Mouse (Mus musculus) stomach, postnatal 0 days (tissue): Measurements from ENCODE around the gene Tmem108. TPM values are rescaled to one million over a fixed set of nuclear protein-coding genes. Genes with fewer than 3 reads are reported as not detected.

ENCODE experiments used
- ATAC-seq: fragments of 200-750 bp; cut with Nextera tagmentation; 2 replicates; pipeline ENCODE4 v1.8.0; 2017; ENCODE audit not compliant: low FRiP score, low TSS enrichment
- DNase-seq: peaks from one replicate; pipeline ENCODE4 v3.0.0-alpha.2; 2016; ENCODE audit warnings: low spot score
- H3K27ac ChIP-seq: fragments of 300-500 bp; sonication (generic); replicated peaks from 2 replicates; pipeline ENCODE4 v1.5.1; 2014; ENCODE audit warnings: mild to moderate bottlenecking, control low read depth
- H3K27me3 ChIP-seq: fragments of 300-500 bp; sonication (generic); 2 replicates; pipeline ENCODE4 v1.6.1; 2014; ENCODE audit warnings: low read length; ENCODE audit not compliant: control insufficient read depth, insufficient read depth
- H3K36me3 ChIP-seq: fragments of 300-500 bp; sonication (generic); 2 replicates; pipeline ENCODE4 v1.6.1; 2014; ENCODE audit warnings: low read length, mixed read lengths; ENCODE audit not compliant: control insufficient read depth, insufficient read depth
- H3K4me1 ChIP-seq: fragments of 300-500 bp; sonication (generic); replicated peaks from 2 replicates; pipeline ENCODE4 v1.6.1; 2014; ENCODE audit warnings: antibody characterized with exemption; ENCODE audit not compliant: control insufficient read depth, insufficient read depth
- H3K4me2 ChIP-seq: fragments of 300-500 bp; sonication (generic); replicated peaks from 2 replicates; pipeline ENCODE4 v1.6.1; 2014; ENCODE audit warnings: low read depth, mild to moderate bottlenecking, control low read depth, moderate library complexity
- H3K4me3 ChIP-seq: fragments of 300-500 bp; sonication (generic); 2 replicates; pipeline ENCODE4 v1.5.1; 2014; ENCODE audit warnings: low read depth, low read length, control low read depth
- H3K9ac ChIP-seq: fragments of 300-500 bp; sonication (generic); 2 replicates; pipeline ENCODE4 v1.6.1; 2014; ENCODE audit warnings: mild to moderate bottlenecking, low read length, control low read depth, mixed read lengths
- H3K9me3 ChIP-seq: fragments of 300-500 bp; sonication (generic); 2 replicates; pipeline ENCODE4 v1.6.1; 2016; ENCODE audit warnings: low read length; ENCODE audit not compliant: control insufficient read depth
- CTCF ChIP-seq: IDR thresholded peaks from 2 replicates; pipeline ENCODE4 v1.5.1; 2016; ENCODE audit warnings: antibody characterized with exemption, low read depth, mild to moderate bottlenecking, moderate library complexity
- EP300 ChIP-seq: optimal IDR thresholded peaks from 2 replicates; pipeline ENCODE3; 2016; ENCODE audit warnings: antibody characterized with exemption
- WGBS: fragments of 180-500 bp; shearing (Covaris S2); extraction: QIAGEN DNeasy Blood & Tissue Kit; methylation state at CpG from one replicate; pipeline ENCODE4 v1.1.7; 2014; 5-methylcytosine and 5-hydroxymethylcytosine counted together
- polyA plus RNA-seq: library from polyadenylated mRNA; unstranded; fragments of >200 nt; fragmentation: Nextera tagmentation; extraction: Ambion mirVana; gene quantifications from 2 replicates; pipeline ENCODE4 v1.2.1, GENCODE M21; 2015

Tmem108 gene
- polyA plus RNA-seq, 1 experiment from 2014 or later: 4.2 TPM

DNA sequence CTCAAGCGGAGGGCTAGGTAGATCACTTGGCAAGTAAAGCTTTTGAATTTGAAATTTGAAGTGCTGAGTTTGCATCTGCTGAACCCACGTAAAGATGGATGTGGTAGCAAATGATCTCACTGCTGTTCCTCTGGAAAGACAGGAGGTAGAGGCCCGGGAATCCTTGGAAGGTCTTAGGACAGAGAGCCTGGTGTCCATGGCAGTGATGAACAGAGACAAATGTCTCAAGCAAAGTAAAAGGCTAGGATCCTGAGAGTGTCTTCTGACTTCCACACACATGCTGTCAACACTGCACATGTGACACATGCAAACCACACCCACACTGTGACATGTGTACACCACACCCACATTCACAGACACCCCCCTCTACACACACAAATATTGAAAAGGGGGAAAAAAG is 124.2 kb downstream of the Tmem108 start:
- ATAC-seq (no peak), DNase-seq (no peak)
- H3K9ac ChIP-seq: no peak overlapping the region
- no peaks in the 10 kb centered on the region for H3K9me3 ChIP-seq
- no peak overlapping the region for H3K4me3 ChIP-seq
- TF ChIP-seq EP300: no peak
- TF ChIP-seq CTCF: no peak
- 70% methylated on average over 3 of the region's 3 CpGs for WGBS
- H3K4me2 ChIP-seq: no peak overlapping the region
- H3K27me3 ChIP-seq: no peaks in the 10 kb centered on the region
- H3K27ac ChIP-seq: no peak overlapping the region
- no peaks in the 10 kb centered on the region for H3K4me1 ChIP-seq
- no peaks in the 10 kb centered on the region for H3K36me3 ChIP-seq

DNA sequence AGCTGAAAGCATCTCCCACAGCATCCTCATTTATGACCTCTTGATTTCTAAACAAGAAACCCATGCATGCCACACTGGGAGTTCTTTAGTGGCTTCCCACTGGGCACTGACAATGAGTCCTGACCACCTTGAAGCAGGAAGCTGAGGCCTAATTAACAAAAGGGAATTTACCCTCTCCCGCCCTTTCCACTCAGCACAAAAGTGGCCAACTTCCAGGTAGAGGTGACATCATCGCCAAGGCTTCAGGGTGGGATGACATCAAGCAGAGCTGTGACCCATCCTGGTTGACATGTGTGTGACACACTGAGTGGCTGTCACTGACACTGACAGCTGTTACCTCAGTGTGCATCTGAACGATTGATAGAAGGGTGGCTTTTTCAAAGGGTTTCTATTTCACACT is 124.8 kb downstream of the Tmem108 start:
- DNase-seq: no peak
- Histone ChIP-seq H3K27me3 (no peaks in the 10 kb centered on the region), H3K27ac (no peak overlapping the region), H3K9me3 (no peaks in the 10 kb centered on the region), H3K9ac (no peak overlapping the region), H3K4me3 (no peak overlapping the region), H3K36me3 (no peaks in the 10 kb centered on the region), H3K4me2 (no peak overlapping the region), H3K4me1 (no peaks in the 10 kb centered on the region)
- ATAC-seq: no peak
- TF ChIP-seq EP300 (no peak), CTCF (no peak)
- 52% methylated on average over 3 of the region's 3 CpGs for WGBS

DNA sequence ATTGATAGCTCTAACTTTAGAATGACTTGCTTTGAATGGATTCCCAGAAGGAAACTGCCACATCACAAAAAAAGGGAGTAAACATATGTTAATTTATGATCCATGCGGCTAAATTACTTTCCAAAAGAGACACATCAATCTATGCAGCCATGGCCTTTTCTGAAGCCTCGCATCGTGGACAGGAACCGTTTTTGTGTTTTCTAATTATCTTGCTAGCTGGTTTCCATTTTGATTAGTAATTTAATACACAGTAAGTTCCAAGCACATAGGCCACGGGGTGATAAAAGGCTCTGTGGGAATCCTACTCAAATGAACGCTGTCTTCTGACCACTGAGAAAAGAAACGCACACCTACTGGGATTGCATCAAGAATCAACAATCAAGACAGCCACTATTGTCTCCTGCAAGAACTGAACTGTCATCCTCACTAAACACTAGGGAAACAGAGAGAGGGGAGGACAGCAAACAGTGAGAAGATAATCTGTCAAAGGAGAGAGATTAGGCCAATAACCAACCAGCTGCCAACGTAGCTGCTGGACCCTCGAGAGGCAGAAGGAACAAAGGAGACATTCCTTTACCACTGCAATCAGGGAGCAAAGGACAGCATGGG is 132.7 kb downstream of the Tmem108 start:
- DNase-seq (no peak), ATAC-seq (no peak)
- Histone ChIP-seq H3K9ac (no peak overlapping the region), H3K36me3 (no peaks in the 10 kb centered on the region), H3K4me3 (no peak overlapping the region), H3K9me3 (no peaks in the 10 kb centered on the region), H3K4me2 (no peak overlapping the region), H3K27me3 (no peaks in the 10 kb centered on the region), H3K27ac (no peak overlapping the region), H3K4me1 (no peaks in the 10 kb centered on the region)
- TF ChIP-seq CTCF (no peak), EP300 (no peak)
- WGBS: 42% methylated on average over 9 of the region's 9 CpGs

DNA sequence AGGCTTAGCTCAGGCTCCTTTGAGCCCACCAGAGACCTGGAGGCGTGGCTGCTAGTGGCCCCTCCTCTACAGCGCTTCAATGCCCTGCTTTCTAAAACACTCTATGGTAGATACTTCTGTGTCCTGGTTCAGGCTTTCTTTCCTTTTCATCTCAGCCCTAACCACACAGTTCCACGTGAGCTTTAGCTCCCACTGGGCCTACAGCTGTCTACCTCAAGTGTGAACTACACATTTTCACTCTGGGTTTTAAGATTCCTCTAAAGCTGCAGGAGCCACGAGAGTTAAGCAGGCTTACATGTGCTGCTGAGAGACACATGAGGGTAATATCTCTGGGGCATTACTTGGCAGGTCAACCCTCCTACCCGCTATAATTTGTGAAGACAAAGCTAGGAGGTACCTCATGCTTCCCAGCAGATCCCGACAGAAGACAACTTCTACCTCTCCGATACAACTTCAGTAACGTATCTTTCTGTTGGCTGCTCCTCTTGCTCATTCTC is 134.2 kb downstream of the Tmem108 start:
- Histone ChIP-seq H3K36me3 (no peaks in the 10 kb centered on the region), H3K4me2 (no peak overlapping the region), H3K4me1 (no peaks in the 10 kb centered on the region), H3K9me3 (no peaks in the 10 kb centered on the region), H3K27ac (no peak overlapping the region), H3K27me3 (no peaks in the 10 kb centered on the region), H3K9ac (no peak overlapping the region), H3K4me3 (no peak overlapping the region)
- TF ChIP-seq CTCF (no peak), EP300 (no peak)
- ATAC-seq (no peak), DNase-seq (no peak)
- 90% methylated on average over 8 of the region's 8 CpGs for WGBS

DNA sequence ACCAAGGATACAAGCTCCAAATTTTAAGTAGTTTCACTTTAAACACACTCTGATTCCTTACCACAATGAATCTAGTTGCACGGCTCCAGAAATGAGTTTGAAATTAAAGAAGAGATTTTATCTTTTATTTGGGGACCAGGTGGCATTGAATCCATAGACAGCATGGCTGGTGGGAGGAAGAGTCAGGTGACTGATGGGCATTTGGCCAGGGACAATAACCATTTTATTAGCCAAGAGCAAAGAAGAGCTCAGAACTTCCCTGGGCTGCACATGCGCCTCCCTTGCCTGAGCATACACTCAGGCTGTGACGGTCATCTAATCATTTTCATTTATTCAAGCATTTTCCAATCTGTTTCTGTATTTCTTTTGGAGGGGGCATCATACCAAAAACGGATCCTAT is 135.5 kb downstream of the Tmem108 start:
- Histone ChIP-seq H3K36me3 (no peaks in the 10 kb centered on the region), H3K27ac (no peak overlapping the region), H3K4me2 (no peak overlapping the region), H3K9ac (no peak overlapping the region), H3K9me3 (no peaks in the 10 kb centered on the region), H3K4me3 (no peak overlapping the region), H3K27me3 (no peaks in the 10 kb centered on the region), H3K4me1 (no peaks in the 10 kb centered on the region)
- 80% methylated on average over 4 of the region's 4 CpGs for WGBS
- no peak for ATAC-seq
- TF ChIP-seq EP300: no peak
- no peak for TF ChIP-seq CTCF
- no peak for DNase-seq

DNA sequence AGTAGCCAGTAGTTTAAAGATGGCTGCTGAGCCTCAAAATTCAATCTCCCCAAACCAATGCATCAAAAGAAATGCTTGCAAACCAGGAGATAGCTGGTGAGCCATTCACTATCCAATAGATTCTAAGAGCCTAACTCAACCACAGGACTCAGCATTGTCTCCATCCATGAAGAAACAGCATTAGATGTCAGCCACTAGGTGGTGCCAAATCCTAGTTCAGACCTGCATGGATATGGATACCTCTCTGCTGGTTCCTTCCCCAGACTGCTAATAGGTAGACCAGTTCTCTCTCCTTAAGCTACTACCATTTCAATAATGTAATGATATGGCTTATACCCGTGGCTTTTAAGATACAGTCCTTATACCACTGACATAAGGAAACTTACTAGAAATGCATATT is 137.0 kb downstream of the Tmem108 start:
- H3K9me3 ChIP-seq: no peaks in the 10 kb centered on the region
- TF ChIP-seq CTCF: peak; percentile 91
- no peak for TF ChIP-seq EP300
- H3K4me2 ChIP-seq: no peak overlapping the region
- no peak overlapping the region for H3K27ac ChIP-seq
- H3K4me1 ChIP-seq: no peaks in the 10 kb centered on the region
- H3K36me3 ChIP-seq: no peaks in the 10 kb centered on the region
- WGBS: 48% methylated on average over 1 of the region's 1 CpGs
- no peak overlapping the region for H3K4me3 ChIP-seq
- peak; percentile 81; the same call in 1 of the 2 replicates for ATAC-seq
- DNase-seq: peak; percentile 60
- H3K9ac ChIP-seq: no peak overlapping the region
- no peaks in the 10 kb centered on the region for H3K27me3 ChIP-seq
